ENCODE assay signal across 7 mouse cellular contexts in genomic region chr6:13069302-13070146, GRCm38 (mm10). TPM values are rescaled to one million over a fixed set of nuclear protein-coding genes. Genes with fewer than 3 reads are reported as not detected.
DNase-seq lines count a peak whose midpoint lies in the region; ATAC-seq and TF ChIP-seq lines count a peak whose summit lies in the region.

Gene Tmem106b (plus strand): TSS chr6:13069759.

- H3K9ac ChIP-seq in intestine, postnatal 0 days (ENCODE audit: low read depth, low read length) = peak within 1 kb of the TSS; percentile 90
- peak within 1 kb of the TSS; percentile 92 for H3K9ac ChIP-seq in midbrain, embryonic 12.5 days (replicated peaks)

- peak within 1 kb of the TSS; percentile 95 for H3K27ac ChIP-seq in embryonic facial prominence, embryonic 10.5 days (replicated peaks)
- peak within 1 kb of the TSS; percentile 77 for H3K27ac ChIP-seq in intestine, postnatal 0 days (ENCODE audit: low read depth, low read length)
- peak within 1 kb of the TSS; percentile 76 for H3K27ac ChIP-seq in midbrain, embryonic 12.5 days (replicated peaks)
- peak within 1 kb of the TSS; percentile 68 for H3K27ac ChIP-seq in small intestine, adult 2 months (ENCODE audit: insufficient read depth, low read depth, low read length)

- intact Hi-C loops in left cerebral cortex, postnatal 4 days (cut with DNase I) = loop anchor here (10.0 kb wide), 1 partner anchor 315 kb away; no protein-coding TSS in a partner anchor

- DNase-seq in adrenal gland, postnatal 10 days = peak; percentile 97
- peak; percentile 97 for DNase-seq in embryonic facial prominence, embryonic 10.5 days (ENCODE audit: low spot score)
- DNase-seq in gonadal fat pad, adult 2 months (ENCODE audit: low read depth) = no peak
- peak; percentile 98 for DNase-seq in left cerebral cortex, postnatal 4 days

- no peak; the same call in 1 of the 2 replicates for TF ChIP-seq CTCF in intestine, postnatal 0 days (IDR thresholded peaks at IDR 0.05; ENCODE audit: low read depth)
- TF ChIP-seq CTCF in small intestine, adult 2 months (IDR thresholded peaks at IDR 0.05; ENCODE audit: extremely low read depth, insufficient read length, insufficient replicate concordance, low read depth, low read length) = no peak

- no peaks in the 10 kb centered on the region for H3K9me3 ChIP-seq in embryonic facial prominence, embryonic 10.5 days
- H3K9me3 ChIP-seq in intestine, postnatal 0 days (ENCODE audit: control insufficient read depth) = no peaks in the 10 kb centered on the region
- H3K9me3 ChIP-seq in midbrain, embryonic 12.5 days = no peaks in the 10 kb centered on the region

- 3% methylated on average over 61 of the region's 61 CpGs for WGBS in embryonic facial prominence, embryonic 10.5 days
- WGBS in intestine, postnatal 0 days = 2% methylated on average over 61 of the region's 61 CpGs
- WGBS in midbrain, embryonic 12.5 days = 4% methylated on average over 61 of the region's 61 CpGs
- whole genome bisulfite sequencing in small intestine, adult 2 months = 2% methylated on average over 61 of the region's 61 CpGs

- ATAC-seq in intestine, postnatal 0 days = peak; percentile 99
- peak; percentile 100 for ATAC-seq in midbrain, embryonic 12.5 days (ENCODE audit: low FRiP score, low read depth)

- no peak; the same call in none of the 2 replicates for TF ChIP-seq POLR2A in small intestine, adult 2 months (IDR thresholded peaks at IDR 0.05; ENCODE audit: low read depth, low read length)

- H3K4me3 ChIP-seq in embryonic facial prominence, embryonic 10.5 days = peak within 1 kb of the TSS; percentile 94
- H3K4me3 ChIP-seq in intestine, postnatal 0 days (ENCODE audit: low read depth, low read length) = peak within 1 kb of the TSS; percentile 90
- H3K4me3 ChIP-seq in midbrain, embryonic 12.5 days = peak within 1 kb of the TSS; percentile 98
- H3K4me3 ChIP-seq in small intestine, adult 2 months (ENCODE audit: low read depth, low read length) = peak within 1 kb of the TSS; percentile 95

- peaks cover 6% of the 10 kb centered on the region for H3K4me1 ChIP-seq in embryonic facial prominence, embryonic 10.5 days
- no peaks in the 10 kb centered on the region for H3K4me1 ChIP-seq in intestine, postnatal 0 days (replicated peaks; ENCODE audit: control insufficient read depth, insufficient read depth, low read length)
- peaks cover 6% of the 10 kb centered on the region for H3K4me1 ChIP-seq in midbrain, embryonic 12.5 days
- H3K4me1 ChIP-seq in small intestine, adult 2 months (ENCODE audit: control insufficient read depth, insufficient read depth, insufficient read length, low read length) = peaks cover 4% of the 10 kb centered on the region; the same call in 1 of the 2 replicates

- peak within 1 kb of the TSS; percentile 76 for H3K4me2 ChIP-seq in intestine, postnatal 0 days (replicated peaks; ENCODE audit: low read depth)
- H3K4me2 ChIP-seq in midbrain, embryonic 12.5 days (replicated peaks) = peak within 1 kb of the TSS; percentile 78

- H3K27me3 ChIP-seq in embryonic facial prominence, embryonic 10.5 days (replicated peaks; ENCODE audit: low read depth, poor library complexity, severe bottlenecking) = no peaks in the 10 kb centered on the region; the same call in 1 of the 2 replicates
- H3K27me3 ChIP-seq in intestine, postnatal 0 days (replicated peaks; ENCODE audit: control insufficient read depth, insufficient read depth, low read length) = no peaks in the 10 kb centered on the region
- H3K27me3 ChIP-seq in midbrain, embryonic 12.5 days = no peaks in the 10 kb centered on the region
- H3K27me3 ChIP-seq in small intestine, adult 2 months (ENCODE audit: control insufficient read depth, insufficient read depth, low read length) = no peaks in the 10 kb centered on the region

- peaks cover 25% of the 10 kb centered on the region for H3K36me3 ChIP-seq in embryonic facial prominence, embryonic 10.5 days (replicated peaks)
- peaks cover 15% of the 10 kb centered on the region; the same call in 1 of the 2 replicates for H3K36me3 ChIP-seq in intestine, postnatal 0 days (ENCODE audit: control insufficient read depth, insufficient read depth)
- H3K36me3 ChIP-seq in midbrain, embryonic 12.5 days = peaks cover 18% of the 10 kb centered on the region
- peaks cover 8% of the 10 kb centered on the region for H3K36me3 ChIP-seq in small intestine, adult 2 months (ENCODE audit: control insufficient read depth, insufficient read depth, low read length)

RNA-seq across cellular contexts. Expression of gene Tmem106b, which starts in this region (rescaled TPM):
- 100 to 1,000 TPM; 144 to 157 TPM for total RNA-seq in adrenal gland, postnatal 10 days (2021)
- polyA plus RNA-seq in embryonic facial prominence, embryonic 10.5 days (2016; fragmentation: Nextera tagmentation; extraction: Ambion mirVana) = 18.9 and 19.6 TPM in 2 replicates
- polyA plus RNA-seq in gonadal fat pad, adult 2 months (2012; rRNA removed) = 26.0 and 34.1 TPM in 2 replicates
- 30.5 and 31.9 TPM in 2 replicates for polyA plus RNA-seq in intestine, postnatal 0 days (2015; fragmentation: Nextera tagmentation; extraction: Ambion mirVana)
- total RNA-seq in left cerebral cortex, postnatal 4 days (2021) = 100 to 1,000 TPM in 1 of 2 experiments, 10 to 100 TPM in 1; 97.8 to 109 TPM
- polyA plus RNA-seq in midbrain, embryonic 12.5 days (2016; fragmentation: Nextera tagmentation; extraction: Ambion mirVana) = 28.8 and 31.1 TPM in 2 replicates
- polyA plus RNA-seq in small intestine, adult 2 months (2012; rRNA removed) = 5.4 and 7.9 TPM in 2 replicates
